ENCODE assay signal across 8 mouse cellular contexts in the genomic region with DNA sequence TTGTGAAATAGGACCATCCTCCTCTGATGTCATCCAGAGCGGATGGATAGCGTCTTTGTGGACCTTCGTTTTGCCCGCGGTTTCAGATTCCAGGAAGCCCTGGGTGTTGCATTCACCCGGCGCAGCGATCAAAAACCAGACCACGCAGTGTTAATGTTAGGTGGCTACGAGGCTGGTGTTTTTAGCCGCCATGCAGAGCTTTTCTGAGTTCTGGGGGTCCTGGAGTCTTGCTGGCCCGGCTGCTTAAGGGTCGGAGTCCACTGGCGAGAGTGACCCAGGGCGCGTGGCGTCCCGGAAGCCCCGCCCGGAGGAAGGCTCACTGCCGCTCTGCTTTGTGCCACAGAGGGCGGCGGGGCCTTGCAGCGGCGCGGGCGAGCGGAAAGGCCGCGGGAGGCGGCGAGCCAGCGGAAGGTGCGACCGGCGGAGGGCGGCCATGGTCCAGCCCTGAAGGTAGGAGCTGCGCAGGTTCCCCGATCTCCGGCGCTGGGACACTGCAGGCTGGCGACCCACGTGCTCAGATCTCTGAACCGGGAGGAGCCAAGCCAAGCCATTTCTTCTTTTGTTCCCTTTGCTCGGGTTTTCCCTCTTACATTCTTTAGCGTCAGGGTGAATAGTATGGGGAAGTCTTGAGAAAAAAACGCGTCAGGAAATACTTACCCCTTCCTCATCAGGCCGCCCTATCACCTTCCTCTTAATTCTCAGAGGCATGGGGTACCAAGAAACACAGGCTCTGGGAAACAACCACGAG. TPM values are rescaled to one million over a fixed set of nuclear protein-coding genes. Genes with fewer than 3 reads are reported as not detected.
DNase-seq lines count a peak whose midpoint lies in the region; ATAC-seq and TF ChIP-seq lines count a peak whose summit lies in the region.

No protein-coding gene starts in this region.

- peak overlapping the region; percentile 66 for H3K27ac ChIP-seq in cerebellum, adult 2 months (ENCODE audit: insufficient read depth, low read length)
- H3K27ac ChIP-seq in forebrain, postnatal 0 days (ENCODE audit: low read depth, low read length) = peak overlapping the region; percentile 89

- no peaks in the 10 kb centered on the region for H3K27me3 ChIP-seq in cerebellum, adult 2 months (ENCODE audit: control insufficient read depth, insufficient read depth, low read length)
- no peaks in the 10 kb centered on the region for H3K27me3 ChIP-seq in forebrain, postnatal 0 days (ENCODE audit: insufficient read depth, low read length)

- peak overlapping the region; percentile 63 for H3K4me2 ChIP-seq in forebrain, postnatal 0 days (ENCODE audit: low read depth)

- TF ChIP-seq CTCF in cerebellum, adult 2 months (IDR thresholded peaks at IDR 0.05; ENCODE audit: borderline replicate concordance, insufficient read depth, low read depth, low read length) = no peak
- 0 out of 2 replicates have a peak, but pooled peaks have one; percentile 7 for TF ChIP-seq CTCF in forebrain, postnatal 0 days (IDR thresholded peaks at IDR 0.05; ENCODE audit: low read depth)

- peak; percentile 62 for ATAC-seq in forebrain, postnatal 0 days
- ATAC-seq in hematopoietic stem cell, adult 5-6 weeks (replicated peaks in 1 of 2; ENCODE audit: insufficient read depth in 1 of 2, low FRiP score in 2 of 2, low TSS enrichment in 1 of 2, low read depth in 1 of 2, poor library complexity in 2 of 2, severe bottlenecking in 2 of 2) = peak; percentile 25 to 31

- peaks cover 14% of the 10 kb centered on the region for H3K4me1 ChIP-seq in cerebellum, adult 2 months (ENCODE audit: control insufficient read depth, insufficient read depth, low read length)
- H3K4me1 ChIP-seq in forebrain, postnatal 0 days (ENCODE audit: insufficient read depth) = peaks cover 13% of the 10 kb centered on the region; the same call in 1 of the 2 replicates

- peak overlapping the region; percentile 78 for H3K9ac ChIP-seq in forebrain, postnatal 0 days

- H3K4me3 ChIP-seq in cerebellum, adult 2 months (replicated peaks; ENCODE audit: insufficient read depth, low read depth, low read length) = peak overlapping the region; percentile 62
- peak overlapping the region; percentile 58 for H3K4me3 ChIP-seq in forebrain, postnatal 0 days (ENCODE audit: low read depth, low read length)

- WGBS in cerebellum, adult 2 months = under 1% methylated on average over 50 of the region's 50 CpGs
- 1% methylated on average over 49 of the region's 50 CpGs for WGBS in forebrain, postnatal 0 days

- no peaks in the 10 kb centered on the region for H3K9me3 ChIP-seq in forebrain, postnatal 0 days (ENCODE audit: low read length)

- DNase-seq in Muller cell, postnatal 12 days (ENCODE audit: inconsistent ontology term) = peak; percentile 84
- peak; percentile 82 to 83 for DNase-seq in cerebellum, adult 2 months
- peak; percentile 80 for DNase-seq in forebrain, postnatal 0 days
- peak; percentile 57 to 71 for DNase-seq in layer of hippocampus, postnatal 10 days (ENCODE audit: low spot score in 2 of 2)
- DNase-seq in lung, postnatal 25 days (ENCODE audit: low spot score) = peak; percentile 54
- DNase-seq in ovary, postnatal 36 days (ENCODE audit: low spot score) = peak; percentile 80
- peak; percentile 71 for DNase-seq in thymus, postnatal 14 days

- H3K36me3 ChIP-seq in forebrain, postnatal 0 days (ENCODE audit: insufficient read depth) = peaks cover 11% of the 10 kb centered on the region

- TF ChIP-seq POLR2A in cerebellum, adult 2 months (IDR thresholded peaks at IDR 0.05; ENCODE audit: borderline replicate concordance, insufficient read depth, low read length) = peak; percentile 45; the same call in 1 of the 2 replicates

RNA-seq across cellular contexts. Expression of a gene that starts 6.1 kb away (rescaled TPM):
- polyA plus RNA-seq in cerebellum, adult 2 months (2012; rRNA removed) = 0.90 and 1.0 TPM in 2 replicates
- total RNA-seq in forebrain, postnatal 0 days (2014; rRNA removed) = 1.4 TPM in 2 replicates
- polyA plus RNA-seq in forebrain, postnatal 0 days (2015; fragmentation: Nextera tagmentation; extraction: Ambion mirVana) = 0.14 and 0.30 TPM in 2 replicates
- 8.5 and 21.6 TPM in 2 replicates for total RNA-seq in hematopoietic stem cell, adult 5-6 weeks (2017)
- total RNA-seq in layer of hippocampus, postnatal 10 days (2021) = 1 to 10 TPM; 2.7 to 4.0 TPM

RNA-seq across cellular contexts. Expression of a gene that starts 26.6 kb away (rescaled TPM):
- 48.6 and 50.9 TPM in 2 replicates for polyA plus RNA-seq in cerebellum, adult 2 months (2012; rRNA removed)
- 96.3 and 108 TPM in 2 replicates for total RNA-seq in forebrain, postnatal 0 days (2014; rRNA removed)
- polyA plus RNA-seq in forebrain, postnatal 0 days (2015; fragmentation: Nextera tagmentation; extraction: Ambion mirVana) = 74.5 and 81.5 TPM in 2 replicates
- total RNA-seq in hematopoietic stem cell, adult 5-6 weeks (2017) = 159 and 189 TPM in 2 replicates
- total RNA-seq in layer of hippocampus, postnatal 10 days (2021) = 10 to 100 TPM; 74.1 to 77.4 TPM

Comparison
In these comparisons a context has a peak if more than half of its experiments do, and no peak if none do; other contexts are left out.
1. Peak in every context shown above with its lines: DNase-seq, ATAC-seq, H3K4me3 ChIP-seq and H3K27ac ChIP-seq.